Mouse (Mus musculus) brain, embryonic 14.5 days (tissue): ENCODE data around the gene Cdr2l.

Experiments
- CTCF ChIP-seq: fragments of 200-500 bp; IDR thresholded peaks from 2 replicates; pipeline ENCODE4 v1.5.1; 2012; ENCODE audit warnings: inconsistent platforms, mild to moderate bottlenecking, moderate library complexity, borderline replicate concordance; ENCODE audit not compliant: insufficient read depth, insufficient read length; ENCODE audit errors: extremely low read depth
- POLR2A ChIP-seq: fragments of 200-500 bp; IDR thresholded peaks from 2 replicates; pipeline ENCODE4 v1.6.1; 2012; ENCODE audit warnings: mild to moderate bottlenecking, inconsistent platforms, borderline replicate concordance; ENCODE audit not compliant: poor library complexity, insufficient read depth, insufficient read length, severe bottlenecking; ENCODE audit errors: extremely low read depth

DNA sequence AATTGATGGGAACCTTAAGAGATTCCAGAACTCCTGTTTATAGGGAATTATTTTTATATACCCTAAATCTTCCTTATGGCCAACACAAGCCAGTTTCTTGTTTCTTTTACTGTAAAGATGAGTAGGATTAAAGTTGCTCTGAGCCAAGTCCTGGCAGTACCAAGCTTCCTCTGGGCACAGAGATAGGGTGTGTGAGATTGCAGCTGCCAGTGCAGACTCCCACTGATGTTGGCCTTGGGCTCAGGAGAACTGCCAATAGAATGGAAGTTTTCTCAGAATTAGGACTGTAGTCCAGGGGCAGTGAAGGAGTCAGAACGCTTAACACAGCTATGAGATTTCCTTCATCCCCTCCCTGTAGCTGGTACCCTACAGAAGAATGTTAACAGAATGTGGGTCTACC lies 39.6 kb downstream of the Cdr2l start:
- TF ChIP-seq CTCF (no peak), POLR2A (no peak)
